ENCODE assay signal across 7 mouse cellular contexts in the genomic region with DNA sequence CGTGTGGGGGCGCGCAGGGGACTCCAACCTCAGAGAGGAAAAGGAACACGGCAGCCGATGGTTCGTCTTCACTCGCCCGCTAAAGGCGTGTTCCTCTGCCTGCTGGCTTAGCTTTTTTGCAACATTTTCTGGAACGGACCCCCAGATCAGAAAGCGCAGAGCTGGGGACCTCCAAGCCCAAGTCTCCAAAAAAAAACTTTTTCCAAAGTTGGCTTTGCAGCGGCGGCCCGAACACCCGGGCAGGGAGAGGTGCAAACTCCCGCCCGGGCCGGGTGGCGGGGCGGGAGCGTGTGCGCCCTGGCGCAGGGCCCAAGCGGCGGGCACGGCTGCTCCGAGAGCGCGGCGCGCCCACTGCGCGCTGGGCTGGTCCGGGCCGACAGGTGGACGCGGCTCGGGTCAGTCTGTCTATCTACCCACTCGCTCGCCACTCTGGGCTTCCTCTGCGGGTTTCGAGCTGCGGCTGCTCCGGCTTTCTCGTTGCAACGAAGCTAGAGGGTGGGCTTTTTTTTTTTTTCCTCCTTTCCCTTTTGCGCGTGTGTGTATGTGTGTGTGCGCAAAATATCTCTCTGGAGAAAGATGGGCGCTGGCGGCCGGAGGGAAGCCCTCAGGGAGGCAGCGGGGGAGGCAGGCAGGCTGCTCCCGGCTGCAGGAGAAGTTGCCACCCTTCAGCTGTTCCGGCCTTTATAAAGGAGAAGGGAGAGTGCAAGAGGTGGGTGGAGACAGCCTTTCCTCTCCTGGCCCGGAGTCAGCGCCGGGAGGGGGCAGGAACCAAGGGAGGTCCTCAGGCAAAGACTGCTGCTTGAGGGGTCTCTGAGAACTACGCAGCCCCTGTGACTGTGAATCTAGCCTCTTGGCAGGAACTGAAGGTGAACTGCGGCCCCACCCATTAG. TPM values are rescaled to one million over a fixed set of nuclear protein-coding genes. Genes with fewer than 3 reads are reported as not detected.
DNase-seq lines count a peak whose midpoint lies in the region; ATAC-seq lines count a peak whose summit lies in the region.

A gene (minus strand): TSS at position 657 of the 890 bp plus-strand sequence.

- H3K36me3 ChIP-seq in megakaryocyte, embryonic 14.5 days (replicated peaks; ENCODE audit: low read length) = peaks cover 33% of the 10 kb centered on the region
- no peaks in the 10 kb centered on the region for H3K36me3 ChIP-seq in stomach, embryonic 14.5 days (ENCODE audit: control insufficient read depth, insufficient read depth, low read length)

- intact Hi-C loops in left cerebral cortex, postnatal 25 days (cut with DNase I) = loop anchor here (2.0 to 10.0 kb wide), 2 partner anchors 68 to 250 kb away; no protein-coding TSS in a partner anchor

- H3K4me1 ChIP-seq in megakaryocyte, embryonic 14.5 days = peaks cover 73% of the 10 kb centered on the region
- H3K4me1 ChIP-seq in stomach, embryonic 14.5 days (ENCODE audit: control insufficient read depth, insufficient read depth, low read length) = peaks cover 25% of the 10 kb centered on the region

- H3K9ac ChIP-seq in stomach, embryonic 14.5 days (replicated peaks; ENCODE audit: low read depth, low read length) = peak within 1 kb of the TSS; percentile 74

- peak; percentile 81 for DNase-seq in adrenal gland, adult 8-10 months
- DNase-seq in cerebellum, postnatal 25 days = peak; percentile 54 to 71
- peak; percentile 65 for DNase-seq in gastrocnemius, postnatal 25 days
- DNase-seq in induced T-regulatory cell, adult 2 months (ENCODE audit: low read depth) = peak; percentile 50
- DNase-seq in left cerebral cortex, postnatal 25 days (ENCODE audit: low spot score in 2 of 2) = peak; percentile 69 to 79

- ATAC-seq in stomach, embryonic 14.5 days (ENCODE audit: insufficient number of reproducible peaks, insufficient read depth, low FRiP score, low read depth) = no peak

- H3K4me2 ChIP-seq in stomach, embryonic 14.5 days (replicated peaks; ENCODE audit: low read depth, low read length) = peak within 1 kb of the TSS; percentile 98

- under 1% methylated on average over 60 of the region's 60 CpGs for WGBS in stomach, embryonic 14.5 days

- peak within 1 kb of the TSS; percentile 78; the same call in 1 of the 2 replicates for H3K27ac ChIP-seq in stomach, embryonic 14.5 days (ENCODE audit: low read length)

- peak within 1 kb of the TSS; percentile 100 for H3K4me3 ChIP-seq in megakaryocyte, embryonic 14.5 days (replicated peaks)
- peak within 1 kb of the TSS; percentile 57 for H3K4me3 ChIP-seq in stomach, embryonic 14.5 days (ENCODE audit: low read depth, low read length)

- H3K9me3 ChIP-seq in megakaryocyte, embryonic 14.5 days = no peaks in the 10 kb centered on the region
- H3K9me3 ChIP-seq in stomach, embryonic 14.5 days (ENCODE audit: control insufficient read depth, low read depth, low read length) = no peaks in the 10 kb centered on the region

- H3K27me3 ChIP-seq in megakaryocyte, embryonic 14.5 days (replicated peaks) = no peaks in the 10 kb centered on the region
- H3K27me3 ChIP-seq in stomach, embryonic 14.5 days (ENCODE audit: control insufficient read depth, insufficient read depth, low read length) = peaks cover 21% of the 10 kb centered on the region

RNA-seq across cellular contexts. Expression of the gene that starts here (rescaled TPM):
- total RNA-seq in adrenal gland, adult 8-10 months (2022) = 10 to 100 TPM; 42.7 to 52.9 (median 43.2) TPM
- total RNA-seq in gastrocnemius, postnatal 25 days (2021) = 10 to 100 TPM; 13.9 to 16.7 TPM
- total RNA-seq in left cerebral cortex, postnatal 25 days (2021) = 10 to 100 TPM; 34.0 to 36.7 TPM
- polyA plus RNA-seq in megakaryocyte, embryonic 14.5 days (2012; ENCODE audit: insufficient read depth, low replicate concordance) = 107 and 125 TPM in 2 replicates
- polyA plus RNA-seq in stomach, embryonic 14.5 days (2014; fragmentation: Nextera tagmentation; extraction: Ambion mirVana) = 5.0 and 6.2 TPM in 2 replicates

Comparison
In these comparisons a context has a peak if more than half of its experiments do, and no peak if none do; other contexts are left out.
1. RNA of the gene that starts here (polyA plus RNA-seq): 107 to 125 TPM in megakaryocyte, embryonic 14.5 days; 5.0 to 6.2 TPM in stomach, embryonic 14.5 days; every median in the first group is over 10 times any median in the second.
2. Peak in every context shown above with its lines, with median percentiles within 50 percentile points of each other: DNase-seq.